Mouse (Mus musculus) erythroblast, embryonic 14.5 days (primary cell): Measurements from ENCODE around the gene Fam222b. TPM values are rescaled to one million over a fixed set of nuclear protein-coding genes. Genes with fewer than 3 reads are reported as not detected.

Experiments used
- H3K27me3 ChIP-seq: 2 replicates; pipeline ENCODE4 v1.6.1; 2012; ENCODE audit warnings: inconsistent platforms; ENCODE audit not compliant: control insufficient read depth
- H3K36me3 ChIP-seq: 2 replicates; pipeline ENCODE4 v1.6.1; 2012; ENCODE audit warnings: mild to moderate bottlenecking, inconsistent platforms; ENCODE audit not compliant: control insufficient read depth
- H3K4me1 ChIP-seq: 2 replicates; pipeline ENCODE4 v1.6.1; 2012; ENCODE audit warnings: inconsistent platforms; ENCODE audit not compliant: control insufficient read depth
- H3K4me3 ChIP-seq: replicated peaks from 2 replicates; pipeline ENCODE3; 2012; ENCODE audit warnings: moderate library complexity, mild to moderate bottlenecking, inconsistent platforms
- H3K9me3 ChIP-seq: 2 replicates; pipeline ENCODE4 v1.6.1; 2012; ENCODE audit warnings: low read length, inconsistent platforms, mixed read lengths; ENCODE audit not compliant: control insufficient read depth
- GATA1 ChIP-seq: IDR thresholded peaks from 2 replicates; pipeline ENCODE4 v1.6.1; 2012; ENCODE audit warnings: low read length, inconsistent platforms, mixed read lengths
- TAL1 ChIP-seq: IDR thresholded peaks from 3 replicates; pipeline ENCODE4 v1.6.1; 2012; ENCODE audit warnings: low read length, inconsistent platforms, mixed read lengths
- polyA plus RNA-seq: library from polyadenylated mRNA; stranded (reverse); fragments of >175 nt; gene quantifications from 2 replicates; pipeline ENCODE4 v1.2.3, GENCODE M21; 2012

Fam222b gene
- polyA plus RNA-seq, 1 experiment: 0.78 TPM

GRCm38 (mm10) chr11:78172034-78172747, 77.7 kb downstream of the Fam222b start:
- peaks cover 79% of the 10 kb centered on the region for H3K4me1 ChIP-seq
- no peaks in the 10 kb centered on the region for H3K9me3 ChIP-seq
- TF ChIP-seq GATA1: no peak
- TF ChIP-seq TAL1: no peak
- H3K4me3 ChIP-seq: no peak overlapping the region
- no peaks in the 10 kb centered on the region for H3K27me3 ChIP-seq
- peaks cover 37% of the 10 kb centered on the region for H3K36me3 ChIP-seq

DNA sequence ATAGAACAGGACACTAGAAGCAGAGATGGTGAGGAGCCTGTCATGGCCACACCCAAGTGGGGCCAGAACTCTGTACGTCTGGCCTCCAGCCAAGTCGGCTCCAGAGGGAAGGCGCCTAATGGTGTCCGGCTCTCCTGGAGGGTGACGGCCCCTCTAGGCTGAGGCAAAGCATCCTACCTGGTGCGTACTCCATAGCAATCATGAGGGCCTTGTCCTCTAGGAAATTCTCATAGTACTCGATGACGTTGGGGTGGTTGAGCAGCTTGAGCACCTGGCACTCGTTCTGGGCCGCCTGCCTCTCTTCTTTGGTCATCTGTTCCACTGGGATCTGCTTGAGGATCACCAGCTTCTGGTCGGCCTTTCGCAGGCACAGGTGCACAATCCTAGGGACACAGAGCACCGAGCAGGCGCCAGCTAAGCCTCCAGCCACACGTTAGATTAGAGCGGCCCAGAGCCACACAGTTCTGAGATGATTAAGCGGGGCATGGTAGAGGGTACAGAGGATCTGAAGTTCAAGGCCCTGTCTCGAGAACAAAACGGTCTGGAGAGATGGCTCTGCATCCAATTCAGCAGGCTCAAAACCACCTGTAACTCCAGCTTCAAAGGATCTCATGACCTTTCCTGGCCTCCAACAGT, 78.4 kb downstream of the Fam222b start:
- TF ChIP-seq GATA1: no peak
- no peak for TF ChIP-seq TAL1
- H3K4me3 ChIP-seq: no peak overlapping the region

GRCm38 (mm10) chr11:78174506-78174905, 80.0 kb downstream of the Fam222b start:
- Histone ChIP-seq H3K4me3 (no peak overlapping the region), H3K4me1 (peaks cover 73% of the 10 kb centered on the region), H3K36me3 (peaks cover 37% of the 10 kb centered on the region), H3K27me3 (no peaks in the 10 kb centered on the region), H3K9me3 (no peaks in the 10 kb centered on the region)
- TF ChIP-seq GATA1 (no peak), TAL1 (no peak)

More for the DNA sequence above, 78.4 kb downstream of the Fam222b start:
- Histone ChIP-seq H3K4me1 (peaks cover 79% of the 10 kb centered on the region), H3K9me3 (no peaks in the 10 kb centered on the region), H3K36me3 (peaks cover 30% of the 10 kb centered on the region), H3K27me3 (no peaks in the 10 kb centered on the region)

DNA sequence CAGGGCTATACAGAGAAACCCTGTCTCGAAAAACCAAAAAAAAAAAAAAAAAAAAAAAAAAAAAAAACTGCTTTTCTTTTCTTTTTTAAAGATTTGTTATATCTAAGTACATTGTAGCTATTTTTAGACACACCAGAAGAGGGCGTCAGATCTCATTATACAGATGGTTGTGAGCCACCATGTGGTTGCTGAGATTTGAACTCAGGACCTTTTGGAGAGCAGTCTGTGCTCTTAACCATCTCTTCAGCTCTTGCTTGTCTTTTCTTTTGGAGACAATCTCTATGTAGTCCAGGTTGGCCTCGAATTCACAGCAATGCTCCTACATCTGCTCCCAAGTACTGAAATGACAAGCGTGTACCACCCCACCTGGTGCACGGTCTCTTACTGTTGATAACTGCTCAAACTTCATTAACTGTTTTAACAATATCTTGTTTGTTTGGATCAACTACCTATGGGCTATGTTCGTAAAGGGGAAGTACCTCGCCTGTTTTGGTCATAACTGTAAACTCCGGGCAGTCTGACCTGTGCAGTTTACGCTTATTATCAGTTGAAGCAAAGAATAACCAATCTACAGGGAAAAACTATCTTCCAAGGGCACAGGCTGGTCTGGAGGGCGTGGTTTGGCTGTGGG, 81.4 kb downstream of the Fam222b start:
- H3K27me3 ChIP-seq: no peaks in the 10 kb centered on the region
- peaks cover 73% of the 10 kb centered on the region for H3K4me1 ChIP-seq
- TF ChIP-seq GATA1 (no peak), TAL1 (no peak)
- H3K4me3 ChIP-seq: peak overlapping the region; percentile 88
- no peaks in the 10 kb centered on the region for H3K9me3 ChIP-seq
- peaks cover 43% of the 10 kb centered on the region for H3K36me3 ChIP-seq

DNA sequence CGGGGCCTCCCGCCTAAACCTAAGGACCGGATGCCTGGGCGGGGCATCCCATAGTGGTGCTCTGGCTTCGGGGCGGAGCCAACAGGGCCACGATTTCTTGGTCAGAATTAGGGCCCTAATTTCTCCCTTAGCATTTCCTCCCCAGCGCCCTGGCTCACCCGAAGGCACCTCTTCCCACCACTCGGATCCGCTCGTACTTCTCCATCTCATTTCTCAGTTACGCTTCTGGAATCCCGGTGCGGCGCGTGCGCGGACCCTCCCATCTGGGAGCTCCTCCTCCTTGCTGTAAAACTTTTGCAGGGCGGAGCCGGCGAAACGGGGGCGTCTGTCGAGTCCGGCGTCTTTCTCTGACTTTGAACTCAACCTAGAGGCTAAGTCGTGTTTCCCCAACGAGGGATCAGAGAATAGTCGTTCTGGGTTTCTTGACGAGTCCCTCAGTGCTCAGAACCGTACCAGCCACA, 82.0 kb downstream of the Fam222b start, which contains the start of the genes Nek8 and Tlcd1:
Nek8 (minus strand) TSS at position 274 of the 461 bp plus-strand sequence.
Tlcd1 (plus strand) TSS at position 310 of the 461 bp plus-strand sequence.
- peaks cover 44% of the 10 kb centered on the region for H3K36me3 ChIP-seq
- H3K4me1 ChIP-seq: peaks cover 75% of the 10 kb centered on the region
- no peaks in the 10 kb centered on the region for H3K27me3 ChIP-seq

DNA sequence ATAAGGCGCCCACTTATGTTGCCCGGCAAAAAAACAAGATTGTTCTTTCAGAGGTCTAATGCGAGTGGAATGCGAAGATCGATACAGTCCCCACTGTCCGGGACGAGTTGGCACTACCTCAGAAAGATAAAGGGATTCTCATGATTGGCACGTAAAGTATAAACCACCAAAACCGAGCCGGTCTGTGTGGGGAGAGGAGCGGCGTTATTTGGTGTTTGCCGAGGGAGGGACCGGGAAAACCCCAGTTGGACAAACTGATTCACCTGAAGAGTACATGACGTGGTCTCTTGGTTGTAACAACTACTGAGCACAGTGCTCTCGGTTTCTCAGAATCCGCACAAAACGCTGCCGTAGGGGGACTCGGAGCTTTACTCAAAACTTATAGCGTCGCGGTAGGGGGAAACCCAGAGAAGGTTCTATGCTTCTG, 82.5 kb downstream of the Fam222b start:
- no peaks in the 10 kb centered on the region for H3K27me3 ChIP-seq
- H3K9me3 ChIP-seq: no peaks in the 10 kb centered on the region
- peak overlapping the region; percentile 88 for H3K4me3 ChIP-seq
- H3K36me3 ChIP-seq: peaks cover 45% of the 10 kb centered on the region
- TF ChIP-seq GATA1: no peak
- no peak for TF ChIP-seq TAL1
- peaks cover 77% of the 10 kb centered on the region for H3K4me1 ChIP-seq

More for the DNA sequence above, 82.0 kb downstream of the Fam222b start, which contains the start of the genes Nek8 and Tlcd1:
- no peak for TF ChIP-seq TAL1
- no peak for TF ChIP-seq GATA1
- Histone ChIP-seq H3K4me3 (peak within 1 kb of the TSS; percentile 88), H3K9me3 (no peaks in the 10 kb centered on the region)

DNA sequence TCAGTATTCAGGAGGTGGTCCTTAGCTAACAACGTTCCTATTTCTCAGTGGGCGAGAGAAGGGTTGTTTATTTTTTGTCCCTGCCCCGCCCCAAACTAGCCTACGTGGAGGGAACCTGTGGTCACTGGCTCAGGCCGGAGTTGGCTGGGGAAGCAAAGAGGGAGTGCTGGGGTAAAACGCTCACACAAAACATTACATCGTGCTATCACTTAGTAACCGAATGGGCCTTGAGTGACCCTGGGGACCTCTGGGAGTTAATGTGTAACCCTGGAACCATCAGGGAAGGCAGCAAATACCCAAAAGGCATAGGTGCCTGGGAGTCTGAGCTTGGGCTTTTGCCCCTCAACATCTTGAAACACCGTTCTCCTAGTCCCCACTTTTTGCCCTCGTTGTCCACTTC, 83.0 kb downstream of the Fam222b start:
- H3K27me3 ChIP-seq: no peaks in the 10 kb centered on the region
- peaks cover 77% of the 10 kb centered on the region for H3K4me1 ChIP-seq
- TF ChIP-seq GATA1 (no peak), TAL1 (no peak)
- no peaks in the 10 kb centered on the region for H3K9me3 ChIP-seq
- peaks cover 45% of the 10 kb centered on the region for H3K36me3 ChIP-seq
- H3K4me3 ChIP-seq: peak overlapping the region; percentile 88

DNA sequence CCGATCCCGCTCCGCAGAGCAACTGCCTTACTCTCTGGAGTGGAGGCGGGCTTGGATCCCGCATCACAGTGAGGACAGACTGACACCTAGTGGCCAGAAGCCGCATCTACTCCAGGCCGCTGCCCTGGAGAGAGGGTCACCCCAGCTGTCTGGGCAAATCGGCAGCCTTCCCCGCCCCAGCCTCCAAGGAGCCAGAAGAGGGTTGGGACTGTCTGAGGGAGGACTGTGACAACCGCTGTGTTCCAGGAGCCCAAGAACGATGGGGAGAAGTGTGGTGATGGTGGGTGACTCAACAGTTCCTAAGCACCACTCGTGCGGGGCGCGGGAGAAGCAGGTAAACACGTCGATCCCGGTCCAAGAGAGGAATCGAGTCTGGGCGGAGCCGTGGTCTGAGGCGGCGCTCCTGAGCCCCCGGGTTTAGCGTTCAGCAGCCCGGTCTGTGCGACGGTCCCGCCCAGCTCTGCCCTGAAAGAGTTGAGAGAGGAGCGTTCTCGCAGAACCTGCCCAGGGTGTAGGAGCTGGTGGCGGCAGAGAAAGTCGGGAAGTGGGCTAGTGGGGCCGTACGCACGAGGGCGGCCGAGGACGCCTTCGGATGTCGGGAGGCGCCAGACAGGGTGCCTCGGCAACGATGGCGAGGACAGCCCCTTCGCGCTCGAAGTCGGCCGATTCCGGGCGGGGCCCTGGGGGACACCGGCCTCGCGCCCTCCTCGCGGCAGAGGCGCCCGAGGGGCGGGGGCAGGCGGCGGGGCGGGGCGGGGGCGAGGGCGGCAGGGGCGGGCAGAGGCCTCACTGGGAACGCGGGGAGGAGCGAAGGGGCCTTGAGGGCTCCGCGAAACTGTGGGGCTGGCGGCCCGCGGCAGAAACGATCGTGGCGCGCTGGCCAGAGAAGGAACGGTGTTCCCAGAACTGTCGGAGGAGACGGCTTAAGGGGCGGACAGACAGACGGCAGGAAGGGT, 83.7 kb downstream of the Fam222b start:
- Histone ChIP-seq H3K4me1 (peaks cover 76% of the 10 kb centered on the region), H3K36me3 (peaks cover 41% of the 10 kb centered on the region), H3K27me3 (no peaks in the 10 kb centered on the region)

More for the DNA sequence above, 83.7 kb downstream of the Fam222b start:
- Histone ChIP-seq H3K4me3 (peak overlapping the region; percentile 88), H3K9me3 (no peaks in the 10 kb centered on the region)
- TF ChIP-seq GATA1: no peak
- no peak for TF ChIP-seq TAL1
